Comparison of ENCODE assay signal across 9 mouse cellular contexts in the genomic region with DNA sequence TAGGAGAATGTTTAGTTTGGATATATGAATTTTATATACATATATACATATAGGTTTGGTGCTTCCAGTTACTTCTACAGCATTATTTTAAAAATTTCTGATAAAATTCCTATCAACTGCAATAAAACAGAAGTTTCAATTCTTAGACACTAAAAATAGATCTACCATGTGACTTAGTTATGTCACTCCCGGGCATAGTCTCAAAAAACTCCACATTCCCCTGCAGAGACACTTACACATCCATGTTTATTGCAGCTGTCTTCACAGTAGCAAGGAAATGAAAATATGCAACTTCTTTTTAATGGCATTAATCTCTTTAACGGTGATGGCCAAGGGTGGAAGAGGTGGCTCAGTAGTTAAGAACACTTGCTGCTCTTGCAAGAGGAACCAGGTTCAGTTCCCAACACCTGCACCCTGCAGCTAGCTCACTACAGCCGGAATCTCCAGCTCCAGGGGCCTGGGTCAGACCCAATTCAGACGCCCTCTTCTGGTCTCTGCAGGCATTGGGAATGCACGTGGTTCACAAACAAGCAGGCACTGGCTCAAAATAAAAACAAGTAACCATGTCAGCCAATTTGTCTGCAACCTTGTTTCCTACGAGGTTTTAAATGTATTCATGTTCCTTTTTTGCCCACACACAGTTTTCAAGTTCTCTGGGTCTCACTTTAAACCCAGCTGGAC.
DNase-seq lines count a peak whose midpoint lies in the region; ATAC-seq and TF ChIP-seq lines count a peak whose summit lies in the region.
"Had no signal": no experiment of that assay in that cellular context is flagged by ENCODE, and none has a peak within 500 bp of the region (broad histone marks: within the 10 kb centered on the region; RNA-seq: fewer than 3 reads in every experiment).

No protein-coding gene starts in this region.

- no peaks in the 10 kb centered on the region for H3K36me3 ChIP-seq in midbrain, postnatal 0 days (ENCODE audit: insufficient read depth, low read length)
- H3K36me3 ChIP-seq in midbrain, embryonic 13.5 days: no peaks in the 10 kb centered on the region
- H3K36me3 ChIP-seq: limb, embryonic 15.5 days had no signal

- ATAC-seq in midbrain, postnatal 0 days (ENCODE audit: low FRiP score): no peak
- no peak for ATAC-seq in midbrain, embryonic 13.5 days
- no peak for ATAC-seq in megakaryocyte-erythroid progenitor cell, adult 5-6 weeks (replicated peaks; ENCODE audit: low FRiP score, low TSS enrichment, poor library complexity, severe bottlenecking)
- ATAC-seq in megakaryocyte progenitor cell, adult 5-6 weeks (replicated peaks; ENCODE audit: poor library complexity): no peak

- TF ChIP-seq CTCF in midbrain, postnatal 0 days (IDR thresholded peaks at IDR 0.05): peak; percentile 52

- no peaks in the 10 kb centered on the region for H3K9me3 ChIP-seq in midbrain, postnatal 0 days (ENCODE audit: low read length)
- no peaks in the 10 kb centered on the region for H3K9me3 ChIP-seq in midbrain, embryonic 13.5 days
- H3K9me3 ChIP-seq: limb, embryonic 15.5 days had no signal

- H3K4me2 ChIP-seq in midbrain, postnatal 0 days (ENCODE audit: low read depth, low read length, poor library complexity, severe bottlenecking): no peak overlapping the region
- H3K4me2 ChIP-seq in midbrain, embryonic 13.5 days (replicated peaks): no peak overlapping the region
- H3K4me2 ChIP-seq: limb, embryonic 15.5 days had no signal

- WGBS in midbrain, postnatal 0 days: 22% methylated on average over 6 of the region's 6 CpGs
- 26% methylated on average over 6 of the region's 6 CpGs for WGBS in midbrain, embryonic 13.5 days

- no peak overlapping the region for H3K27ac ChIP-seq in midbrain, postnatal 0 days (ENCODE audit: low read depth, low read length)
- no peak overlapping the region for H3K27ac ChIP-seq in midbrain, embryonic 13.5 days
- H3K27ac ChIP-seq: limb, embryonic 15.5 days had no signal

- peak; percentile 12 for DNase-seq in gastrocnemius, adult 18-20 months (ENCODE audit: low spot score)
- no peak for DNase-seq in gastrocnemius, postnatal 25 days
- peak; percentile 31 for DNase-seq in midbrain, postnatal 0 days (ENCODE audit: low spot score)
- DNase-seq in induced T-regulatory cell, adult 2 months (ENCODE audit: low read depth): peak; percentile 2
- peak; percentile 12 for DNase-seq in testis, postnatal 14 days (ENCODE audit: low spot score)

- H3K4me1 ChIP-seq in midbrain, postnatal 0 days (ENCODE audit: insufficient read depth, low read length): no peaks in the 10 kb centered on the region
- H3K4me1 ChIP-seq in midbrain, embryonic 13.5 days (replicated peaks): 0 out of 2 replicates have a peak, but pooled peaks cover 7% of the 10 kb centered on the region
- H3K4me1 ChIP-seq: limb, embryonic 15.5 days had no signal

- H3K27me3 ChIP-seq in midbrain, postnatal 0 days (ENCODE audit: insufficient read depth, low read length): no peaks in the 10 kb centered on the region
- H3K27me3 ChIP-seq in midbrain, embryonic 13.5 days: no peaks in the 10 kb centered on the region
- H3K27me3 ChIP-seq: limb, embryonic 15.5 days had no signal

- H3K4me3 ChIP-seq in midbrain, postnatal 0 days (ENCODE audit: low read depth, low read length): no peak overlapping the region
- H3K4me3 ChIP-seq in midbrain, embryonic 13.5 days (replicated peaks): no peak overlapping the region
- H3K4me3 ChIP-seq: limb, embryonic 15.5 days had no signal

- no peak overlapping the region for H3K9ac ChIP-seq in midbrain, postnatal 0 days (replicated peaks; ENCODE audit: low read length, poor library complexity, severe bottlenecking)
- H3K9ac ChIP-seq in midbrain, embryonic 13.5 days (replicated peaks): no peak overlapping the region
- H3K9ac ChIP-seq: limb, embryonic 15.5 days had no signal
